Mouse (Mus musculus): ENCODE data around the gene Serpinb9f. TPM values are rescaled to one million over a fixed set of nuclear protein-coding genes. Genes with fewer than 3 reads are reported as not detected.
"Not testable (repeated sequence)": the region's sequence is repeated elsewhere in the genome, so short reads cannot be mapped to it uniquely, and the experiment has no call there.

Gene Serpinb9f
- not detected in 2 replicates for polyA plus RNA-seq (2014; fragmentation: Nextera tagmentation; extraction: Ambion mirVana)

DNA sequence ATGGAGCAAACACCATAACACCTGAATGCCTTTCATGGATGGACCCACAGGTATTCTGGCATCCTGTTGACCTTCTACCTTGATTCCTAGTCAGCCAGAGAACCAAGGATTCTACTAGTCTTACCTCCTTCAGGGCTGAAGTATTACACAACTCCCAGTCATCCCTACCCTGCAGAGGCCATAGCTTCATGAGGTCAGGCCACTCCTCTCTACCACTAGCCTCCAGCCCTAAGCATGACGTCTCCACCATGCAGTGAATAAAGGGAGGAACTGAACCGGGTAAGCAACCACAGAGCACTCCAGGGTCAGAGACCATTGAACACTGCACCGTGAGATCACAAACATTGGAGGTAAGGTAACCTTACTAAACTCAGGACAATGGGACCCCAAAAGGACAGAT is at the start of gene Serpinb9f:
TSS of gene Serpinb9f (plus strand) at position 301 of the 400 bp plus-strand sequence.
- not testable (repeated sequence) for H3K27me3 ChIP-seq (replicated peaks; ENCODE audit: control insufficient read depth, insufficient read depth, low read length); DNase-seq (ENCODE audit: low spot score)
- WGBS, result 84% methylated on average over 3 of the region's 3 CpGs

DNA sequence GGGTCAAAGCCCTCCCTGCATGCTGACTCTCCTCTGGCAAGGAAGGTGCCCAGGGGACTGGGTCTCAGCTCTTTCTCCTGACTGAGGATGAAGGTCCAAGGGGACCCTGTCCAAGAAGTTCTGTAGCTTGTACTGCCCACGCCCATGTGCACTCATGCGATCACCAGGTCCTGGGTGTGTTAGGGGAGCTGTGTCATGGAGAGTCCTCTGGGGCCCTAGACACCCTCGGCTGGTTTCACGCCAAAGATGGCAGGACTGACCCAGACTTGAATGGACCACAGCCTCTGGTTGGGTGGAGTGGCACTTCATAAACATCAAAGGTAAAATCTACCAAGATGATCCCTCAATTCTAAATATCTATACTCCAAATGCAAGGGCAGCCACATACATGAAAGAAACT is 15.2 kb upstream of the Serpinb9f start:
- not testable (repeated sequence) for H3K9ac ChIP-seq (ENCODE audit: low read length); ATAC-seq (replicated peaks; ENCODE audit: low FRiP score, low TSS enrichment, low read depth); H3K4me1 ChIP-seq (replicated peaks; ENCODE audit: control insufficient read depth, insufficient read depth, low read length); H3K27me3 ChIP-seq (replicated peaks; ENCODE audit: control insufficient read depth, insufficient read depth, low read length); H3K4me2 ChIP-seq (ENCODE audit: low read length); H3K27ac ChIP-seq (ENCODE audit: low read depth); H3K36me3 ChIP-seq (ENCODE audit: control insufficient read depth, insufficient read depth, low read length); H3K9me3 ChIP-seq (ENCODE audit: control insufficient read depth, low read length); DNase-seq (ENCODE audit: low spot score); H3K4me3 ChIP-seq (ENCODE audit: low read depth, low read length)
- 80% methylated on average over 4 of the region's 4 CpGs for WGBS

More for the DNA sequence above, at the start of gene Serpinb9f:
- not testable (repeated sequence) for H3K4me3 ChIP-seq (ENCODE audit: low read depth, low read length); H3K9ac ChIP-seq (ENCODE audit: low read length); ATAC-seq (replicated peaks; ENCODE audit: low FRiP score, low TSS enrichment, low read depth); H3K27ac ChIP-seq (ENCODE audit: low read depth); H3K9me3 ChIP-seq (ENCODE audit: control insufficient read depth, low read length); H3K4me1 ChIP-seq (replicated peaks; ENCODE audit: control insufficient read depth, insufficient read depth, low read length); H3K4me2 ChIP-seq (ENCODE audit: low read length); H3K36me3 ChIP-seq (ENCODE audit: control insufficient read depth, insufficient read depth, low read length)

DNA sequence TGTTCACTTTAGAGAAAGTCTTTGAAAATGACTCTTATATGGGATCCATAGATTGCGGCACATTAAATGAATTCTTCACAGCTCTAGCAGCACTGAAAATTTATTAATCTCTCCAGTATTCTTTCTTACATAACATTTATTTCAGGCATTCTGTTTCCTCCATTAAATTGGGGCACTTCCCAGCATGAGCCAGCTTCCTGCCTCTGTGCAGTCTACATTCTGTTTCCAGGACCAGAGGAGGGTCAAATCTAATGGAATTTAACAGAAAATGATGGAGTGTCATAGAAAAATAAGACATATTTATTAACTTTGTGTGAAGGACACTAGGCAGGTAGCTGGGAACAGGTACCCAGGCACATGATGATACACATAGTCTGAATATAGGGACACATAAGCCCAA is 32.8 kb downstream of the Serpinb9f start:
- not testable (repeated sequence) for H3K4me3 ChIP-seq (ENCODE audit: low read depth, low read length); H3K27me3 ChIP-seq (replicated peaks; ENCODE audit: control insufficient read depth, insufficient read depth, low read length); H3K4me1 ChIP-seq (replicated peaks; ENCODE audit: control insufficient read depth, insufficient read depth, low read length); H3K36me3 ChIP-seq (ENCODE audit: control insufficient read depth, insufficient read depth, low read length); H3K4me2 ChIP-seq (ENCODE audit: low read length); H3K9ac ChIP-seq (ENCODE audit: low read length); H3K9me3 ChIP-seq (ENCODE audit: control insufficient read depth, low read length); H3K27ac ChIP-seq (ENCODE audit: low read depth); DNase-seq (ENCODE audit: low spot score); ATAC-seq (replicated peaks; ENCODE audit: low FRiP score, low TSS enrichment, low read depth)
- no CpG with 5 or more reads among the region's 1 CpGs for WGBS

Other genes starting within 250 kb of the Serpinb9f start
- 0.34 TPM in 1 of 2 replicates, not detected in the other for gene Serpinb1b, start 245.5 kb upstream of the Serpinb9f start, polyA plus RNA-seq (2014; fragmentation: Nextera tagmentation; extraction: Ambion mirVana)
- gene Serpinb9c, start 164.3 kb upstream of the Serpinb9f start, polyA plus RNA-seq (2014; fragmentation: Nextera tagmentation; extraction: Ambion mirVana), result not detected in 2 replicates
- not detected in 2 replicates for gene Serpinb9d, start 131.1 kb upstream of the Serpinb9f start, polyA plus RNA-seq (2014; fragmentation: Nextera tagmentation; extraction: Ambion mirVana)
- not detected in 2 replicates for gene Serpinb9e, start 74.5 kb upstream of the Serpinb9f start, polyA plus RNA-seq (2014; fragmentation: Nextera tagmentation; extraction: Ambion mirVana)
- not detected in 2 replicates for gene Gm11397, start 71.7 kb downstream of the Serpinb9f start, polyA plus RNA-seq (2014; fragmentation: Nextera tagmentation; extraction: Ambion mirVana)
- gene Serpinb9g, start 160.7 kb downstream of the Serpinb9f start, polyA plus RNA-seq (2014; fragmentation: Nextera tagmentation; extraction: Ambion mirVana), result not detected in 2 replicates